Mouse (Mus musculus) midbrain, embryonic 14.5 days (tissue): ENCODE measurements around the gene Usp10. TPM values are rescaled to one million over a fixed set of nuclear protein-coding genes. Genes with fewer than 3 reads are reported as not detected.
A peak's percentile ranks its signal among the peaks of the same experiment; 100 is the strongest.

Experiments used
- ATAC-seq: fragments of 200-750 bp; cut with Nextera tagmentation; 2 replicates; pipeline ENCODE4 v1.8.0; 2017; ENCODE audit warnings: moderate number of reproducible peaks, moderate library complexity; ENCODE audit not compliant: low FRiP score, low TSS enrichment
- DNase-seq: peaks from one replicate; pipeline ENCODE4 v3.0.0-alpha.2; 2015
- H3K27ac ChIP-seq: fragments of 300-500 bp; sonication (generic); replicated peaks from 2 replicates; pipeline ENCODE4 v1.5.1; 2014; ENCODE audit warnings: mild to moderate bottlenecking, low read depth, low read length, moderate library complexity
- H3K27me3 ChIP-seq: fragments of 300-500 bp; sonication (generic); 2 replicates; pipeline ENCODE4 v1.6.1; 2014; ENCODE audit warnings: low read length, control low read depth, mixed read lengths; ENCODE audit not compliant: control insufficient read depth, insufficient read depth
- H3K36me3 ChIP-seq: fragments of 300-500 bp; sonication (generic); 2 replicates; pipeline ENCODE4 v1.6.1; 2014; ENCODE audit warnings: low read length, control low read depth; ENCODE audit not compliant: control insufficient read depth, insufficient read depth
- H3K4me1 ChIP-seq: fragments of 300-500 bp; sonication (generic); 2 replicates; pipeline ENCODE4 v1.6.1; 2014; ENCODE audit warnings: mild to moderate bottlenecking, antibody characterized with exemption, low read length, control low read depth; ENCODE audit not compliant: control insufficient read depth, insufficient read depth
- H3K4me2 ChIP-seq: fragments of 300-500 bp; sonication (generic); 2 replicates; pipeline ENCODE4 v1.6.1; 2014; ENCODE audit warnings: mild to moderate bottlenecking, low read length, moderate library complexity
- H3K4me3 ChIP-seq: fragments of 300-500 bp; sonication (generic); replicated peaks from 2 replicates; pipeline ENCODE4 v1.5.1; 2014; ENCODE audit warnings: low read depth, low read length
- H3K9ac ChIP-seq: fragments of 300-500 bp; sonication (generic); replicated peaks from 2 replicates; pipeline ENCODE4 v1.6.1; 2014; ENCODE audit warnings: mild to moderate bottlenecking, low read length, moderate library complexity
- H3K9me3 ChIP-seq: fragments of 300-500 bp; sonication (generic); 2 replicates; pipeline ENCODE4 v1.6.1; 2016; ENCODE audit warnings: low read length, control low read depth, mixed read lengths; ENCODE audit not compliant: control insufficient read depth
- WGBS: fragments of 180-500 bp; shearing (Covaris S2); extraction: QIAGEN DNeasy Blood & Tissue Kit; methylation state at CpG from one replicate; pipeline ENCODE4 v1.1.7; 2014; 5-methylcytosine and 5-hydroxymethylcytosine counted together
- polyA plus RNA-seq: library from polyadenylated mRNA; unstranded; fragments of >200 nt; fragmentation: Nextera tagmentation; extraction: Ambion mirVana; gene quantifications from 2 replicates; pipeline ENCODE4 v1.2.1, GENCODE M21; 2014

Usp10 gene
- polyA plus RNA-seq, 1 experiment from 2014 or later: 106 TPM

- Histone ChIP-seq H3K9ac (no peak overlapping the region), H3K27me3 (no peaks in the 10 kb centered on the region), H3K9me3 (no peaks in the 10 kb centered on the region), H3K4me3 (no peak overlapping the region), H3K4me2 (no peak overlapping the region), H3K27ac (no peak overlapping the region), H3K36me3 (0 out of 2 replicates have a peak, but pooled peaks cover 7% of the 10 kb centered on the region), H3K4me1 (peaks cover 16% of the 10 kb centered on the region)
- ATAC-seq (no peak), DNase-seq (no peak)
- 93% methylated on average over 1 of the region's 1 CpGs for WGBS
Measured at GRCm38 (mm10) chr8:119918155-119918567, 8.0 kb downstream of the Usp10 start.

- Histone ChIP-seq H3K9ac (no peak overlapping the region), H3K4me1 (0 out of 2 replicates have a peak, but pooled peaks cover 3% of the 10 kb centered on the region), H3K4me2 (no peak overlapping the region), H3K27me3 (no peaks in the 10 kb centered on the region), H3K4me3 (no peak overlapping the region), H3K36me3 (0 out of 2 replicates have a peak, but pooled peaks cover 4% of the 10 kb centered on the region), H3K9me3 (no peaks in the 10 kb centered on the region), H3K27ac (no peak overlapping the region)
- no peak for ATAC-seq
- WGBS: 74% methylated on average over 5 of the region's 5 CpGs
- DNase-seq: no peak
Measured at GRCm38 (mm10) chr8:119923259-119923658, 13.1 kb downstream of the Usp10 start.

GRCm38 (mm10) chr8:119925428-119925827 is 15.3 kb downstream of the Usp10 start:
- 93% methylated on average over 4 of the region's 4 CpGs for WGBS
- Histone ChIP-seq H3K9me3 (no peaks in the 10 kb centered on the region), H3K27me3 (no peaks in the 10 kb centered on the region), H3K4me3 (no peak overlapping the region), H3K9ac (no peak overlapping the region), H3K4me1 (0 out of 2 replicates have a peak, but pooled peaks cover 3% of the 10 kb centered on the region), H3K4me2 (no peak overlapping the region), H3K36me3 (no peaks in the 10 kb centered on the region), H3K27ac (no peak overlapping the region)
- no peak for DNase-seq
- no peak for ATAC-seq

- 82% methylated on average over 2 of the region's 2 CpGs for WGBS
- DNase-seq (no peak), ATAC-seq (no peak)
- H3K4me3 ChIP-seq: no peak overlapping the region
- no peaks in the 10 kb centered on the region for H3K27me3 ChIP-seq
- no peak overlapping the region for H3K4me2 ChIP-seq
- no peaks in the 10 kb centered on the region for H3K36me3 ChIP-seq
- H3K4me1 ChIP-seq: 0 out of 2 replicates have a peak, but pooled peaks cover 3% of the 10 kb centered on the region
- no peaks in the 10 kb centered on the region for H3K9me3 ChIP-seq
- H3K9ac ChIP-seq: no peak overlapping the region
- H3K27ac ChIP-seq: no peak overlapping the region
Measured at GRCm38 (mm10) chr8:119926474-119926873, 16.3 kb downstream of the Usp10 start.

GRCm38 (mm10) chr8:119927422-119928092 is 17.4 kb downstream of the Usp10 start:
- no peak for ATAC-seq
- Histone ChIP-seq H3K4me2 (no peak overlapping the region), H3K4me3 (no peak overlapping the region), H3K9me3 (no peaks in the 10 kb centered on the region), H3K27me3 (no peaks in the 10 kb centered on the region), H3K9ac (no peak overlapping the region), H3K36me3 (peaks cover 8% of the 10 kb centered on the region), H3K4me1 (0 out of 2 replicates have a peak, but pooled peaks cover 3% of the 10 kb centered on the region), H3K27ac (no peak overlapping the region)
- 46% methylated on average over 6 of the region's 6 CpGs for WGBS
- DNase-seq: peak; percentile 76

GRCm38 (mm10) chr8:119931317-119931716 is 21.2 kb downstream of the Usp10 start:
- Histone ChIP-seq H3K4me2 (no peak overlapping the region), H3K4me3 (no peak overlapping the region), H3K27ac (no peak overlapping the region), H3K9me3 (no peaks in the 10 kb centered on the region), H3K9ac (no peak overlapping the region), H3K36me3 (peaks cover 39% of the 10 kb centered on the region), H3K27me3 (no peaks in the 10 kb centered on the region), H3K4me1 (no peaks in the 10 kb centered on the region)
- WGBS: 87% methylated on average over 4 of the region's 4 CpGs
- DNase-seq: no peak
- ATAC-seq: no peak

GRCm38 (mm10) chr8:119933681-119934080 is 23.5 kb downstream of the Usp10 start:
- ATAC-seq: no peak
- no peak for DNase-seq
- WGBS: 97% methylated on average over 4 of the region's 4 CpGs
- H3K36me3 ChIP-seq: peaks cover 52% of the 10 kb centered on the region
- H3K27me3 ChIP-seq: no peaks in the 10 kb centered on the region
- H3K9ac ChIP-seq: no peak overlapping the region
- H3K4me2 ChIP-seq: no peak overlapping the region
- no peak overlapping the region for H3K27ac ChIP-seq
- H3K4me1 ChIP-seq: no peaks in the 10 kb centered on the region
- no peaks in the 10 kb centered on the region for H3K9me3 ChIP-seq
- H3K4me3 ChIP-seq: no peak overlapping the region

GRCm38 (mm10) chr8:119935541-119935940 is 25.4 kb downstream of the Usp10 start:
- no peak overlapping the region for H3K4me3 ChIP-seq
- H3K27me3 ChIP-seq: no peaks in the 10 kb centered on the region
- no peak overlapping the region for H3K9ac ChIP-seq
- no peak for ATAC-seq
- no peaks in the 10 kb centered on the region for H3K9me3 ChIP-seq
- WGBS: 89% methylated on average over 6 of the region's 6 CpGs
- H3K27ac ChIP-seq: no peak overlapping the region
- no peaks in the 10 kb centered on the region for H3K4me1 ChIP-seq
- H3K4me2 ChIP-seq: no peak overlapping the region
- DNase-seq: no peak
- peaks cover 59% of the 10 kb centered on the region for H3K36me3 ChIP-seq

GRCm38 (mm10) chr8:119938481-119938880 is 28.3 kb downstream of the Usp10 start:
- H3K36me3 ChIP-seq: peaks cover 67% of the 10 kb centered on the region

More at GRCm38 (mm10) chr8:119938481-119938880, 28.3 kb downstream of the Usp10 start:
- Histone ChIP-seq H3K27me3 (no peaks in the 10 kb centered on the region), H3K27ac (no peak overlapping the region), H3K4me2 (no peak overlapping the region), H3K9ac (no peak overlapping the region), H3K4me1 (no peaks in the 10 kb centered on the region), H3K9me3 (no peaks in the 10 kb centered on the region), H3K4me3 (no peak overlapping the region)
- 78% methylated on average over 7 of the region's 7 CpGs for WGBS
- DNase-seq (no peak), ATAC-seq (no peak)
